Mouse (Mus musculus) kidney, embryonic 16.5 days (tissue): ENCODE measurements around the gene Tcta. TPM values are rescaled to one million over a fixed set of nuclear protein-coding genes. Genes with fewer than 3 reads are reported as not detected.

Source experiments
- ATAC-seq: fragments of 200-750 bp; cut with Nextera tagmentation; 2 replicates; pipeline ENCODE4 v1.8.0; 2017; ENCODE audit warnings: moderate TSS enrichment; ENCODE audit not compliant: low FRiP score, low TSS enrichment
- H3K27ac ChIP-seq: fragments of 300-500 bp; sonication (generic); 2 replicates; pipeline ENCODE4 v1.5.1; 2014; ENCODE audit warnings: low read length
- H3K27me3 ChIP-seq: fragments of 300-500 bp; sonication (generic); 2 replicates; pipeline ENCODE4 v1.6.1; 2014; ENCODE audit warnings: low read length, control low read depth, mixed read lengths; ENCODE audit not compliant: insufficient read depth
- H3K36me3 ChIP-seq: fragments of 300-500 bp; sonication (generic); 2 replicates; pipeline ENCODE4 v1.6.1; 2014; ENCODE audit warnings: low read length, control low read depth, mixed read lengths; ENCODE audit not compliant: insufficient read depth
- H3K4me1 ChIP-seq: fragments of 300-500 bp; sonication (generic); 2 replicates; pipeline ENCODE4 v1.6.1; 2014; ENCODE audit warnings: low read length, control low read depth, mixed read lengths; ENCODE audit not compliant: insufficient read depth
- H3K4me2 ChIP-seq: fragments of 300-500 bp; sonication (generic); replicated peaks from 2 replicates; pipeline ENCODE4 v1.6.1; 2014; ENCODE audit warnings: low read depth, low read length
- H3K4me3 ChIP-seq: fragments of 300-500 bp; sonication (generic); 2 replicates; pipeline ENCODE4 v1.5.1; 2014; ENCODE audit warnings: mild to moderate bottlenecking, low read length
- H3K9ac ChIP-seq: fragments of 300-500 bp; sonication (generic); replicated peaks from 2 replicates; pipeline ENCODE4 v1.6.1; 2014; ENCODE audit warnings: low read length
- H3K9me3 ChIP-seq: fragments of 300-500 bp; sonication (generic); 2 replicates; pipeline ENCODE4 v1.6.1; 2016; ENCODE audit warnings: low read length, control low read depth
- WGBS: fragments of 180-500 bp; shearing (Covaris S2); extraction: QIAGEN DNeasy Blood & Tissue Kit; methylation state at CpG from one replicate; pipeline ENCODE4 v1.1.7; 2014; 5-methylcytosine and 5-hydroxymethylcytosine counted together
- polyA plus RNA-seq: library from polyadenylated mRNA; unstranded; fragments of >200 nt; fragmentation: Nextera tagmentation; extraction: Ambion mirVana; gene quantifications from 2 replicates; pipeline ENCODE4 v1.2.1, GENCODE M21; 2015

Gene Tcta
- polyA plus RNA-seq, 1 experiment from 2014 or later: 38.9 TPM

GRCm38 (mm10) chr9:108263690-108264190 lies 42.2 kb downstream of the Tcta start, which contains the start of gene Dag1:
Gene Dag1 (minus strand): TSS chr9:108263958.
- Histone ChIP-seq H3K4me2 (peak within 1 kb of the TSS; percentile 66), H3K4me1 (peaks cover 33% of the 10 kb centered on the region), H3K36me3 (no peaks in the 10 kb centered on the region), H3K9me3 (no peaks in the 10 kb centered on the region), H3K9ac (peak within 1 kb of the TSS; percentile 93), H3K27me3 (no peaks in the 10 kb centered on the region), H3K27ac (peak within 1 kb of the TSS; percentile 96), H3K4me3 (peak within 1 kb of the TSS; percentile 91)
- ATAC-seq: peak; percentile 97
- WGBS: under 1% methylated on average over 61 of the region's 71 CpGs

- peak overlapping the region; percentile 93 for H3K9ac ChIP-seq
- peak overlapping the region; percentile 91 for H3K4me3 ChIP-seq
- H3K36me3 ChIP-seq: no peaks in the 10 kb centered on the region
- H3K4me2 ChIP-seq: peak overlapping the region; percentile 66
- no peaks in the 10 kb centered on the region for H3K9me3 ChIP-seq
- peak overlapping the region; percentile 94 for H3K27ac ChIP-seq
- peaks cover 33% of the 10 kb centered on the region for H3K4me1 ChIP-seq
- H3K27me3 ChIP-seq: no peaks in the 10 kb centered on the region
- WGBS: under 1% methylated on average over 60 of the region's 62 CpGs
- ATAC-seq: peak; percentile 53
Observed at GRCm38 (mm10) chr9:108263131-108263681, 42.8 kb downstream of the Tcta start.

- Histone ChIP-seq H3K27me3 (no peaks in the 10 kb centered on the region), H3K36me3 (no peaks in the 10 kb centered on the region), H3K4me2 (peak overlapping the region; percentile 66), H3K4me1 (peaks cover 33% of the 10 kb centered on the region), H3K27ac (peak overlapping the region; percentile 94), H3K4me3 (peak overlapping the region; percentile 91), H3K9ac (peak overlapping the region; percentile 93), H3K9me3 (no peaks in the 10 kb centered on the region)
- whole genome bisulfite sequencing: 31% methylated on average over 11 of the region's 11 CpGs
- no peak for ATAC-seq
Observed at GRCm38 (mm10) chr9:108262494-108263049, 43.4 kb downstream of the Tcta start.

- Histone ChIP-seq H3K9me3 (no peaks in the 10 kb centered on the region), H3K27me3 (no peaks in the 10 kb centered on the region), H3K4me1 (peaks cover 33% of the 10 kb centered on the region), H3K4me3 (peak overlapping the region; percentile 91), H3K36me3 (no peaks in the 10 kb centered on the region), H3K4me2 (peak overlapping the region; percentile 66), H3K27ac (peak overlapping the region; percentile 94), H3K9ac (peak overlapping the region; percentile 93)
- ATAC-seq: no peak
- 49% methylated on average over 7 of the region's 7 CpGs for WGBS
Observed at GRCm38 (mm10) chr9:108261865-108262264, 44.1 kb downstream of the Tcta start.

DNA sequence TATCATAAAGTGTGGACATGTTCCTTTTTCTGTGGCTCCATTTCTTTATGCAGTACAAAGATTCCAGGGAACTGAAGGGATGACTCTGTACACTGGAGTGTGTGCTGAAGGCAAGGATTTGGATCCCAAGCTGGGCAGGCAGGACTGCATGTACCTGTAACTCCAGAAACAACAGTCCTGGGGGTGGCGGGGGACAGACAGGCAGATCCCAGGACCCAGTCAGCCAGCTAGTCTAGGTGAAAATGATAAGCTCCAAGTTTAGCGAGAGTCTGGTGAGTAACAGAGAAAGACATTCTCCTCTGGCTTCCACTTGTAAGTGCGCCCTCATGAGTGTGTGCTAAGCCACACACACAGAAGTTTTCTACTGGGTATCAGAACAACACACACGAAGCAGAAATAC lies 45.4 kb downstream of the Tcta start:
- H3K9ac ChIP-seq: no peak overlapping the region
- H3K27ac ChIP-seq: no peak overlapping the region
- H3K4me1 ChIP-seq: peaks cover 33% of the 10 kb centered on the region
- 85% methylated on average over 4 of the region's 4 CpGs for WGBS
- 0 out of 2 replicates have a peak overlapping the region, but pooled peaks have one; percentile 66 for H3K4me2 ChIP-seq
- no peak for ATAC-seq
- H3K36me3 ChIP-seq: no peaks in the 10 kb centered on the region
- no peaks in the 10 kb centered on the region for H3K9me3 ChIP-seq
- H3K27me3 ChIP-seq: no peaks in the 10 kb centered on the region
- no peak overlapping the region for H3K4me3 ChIP-seq

Other genes with a start within 250 kb of the Tcta start
- gene Mst1, start 225.7 kb downstream of the Tcta start, polyA plus RNA-seq: 0.10 and 0.21 TPM in 2 replicates
- 37.2 and 44.3 TPM in 2 replicates for gene Rnf123, start 222.8 kb downstream of the Tcta start, polyA plus RNA-seq
- 87.8 and 93.0 TPM in 2 replicates for gene Apeh, start 211.6 kb downstream of the Tcta start, polyA plus RNA-seq
- gene Bsn, start 115.8 kb downstream of the Tcta start, polyA plus RNA-seq: 0.64 and 0.67 TPM in 2 replicates
- gene Dag1, start 42.2 kb downstream of the Tcta start, polyA plus RNA-seq: 163 and 182 TPM in 2 replicates
- gene Nicn1, start 15.7 kb downstream of the Tcta start, polyA plus RNA-seq: 37.2 and 45.5 TPM in 2 replicates
- gene Amt, start 9.3 kb downstream of the Tcta start, polyA plus RNA-seq: 40.8 and 43.7 TPM in 2 replicates
- gene Rhoa, start within 50 bp of the Tcta start, polyA plus RNA-seq: 495 and 508 TPM in 2 replicates
- gene Gpx1, start 32.7 kb upstream of the Tcta start, polyA plus RNA-seq: 686 and 695 TPM in 2 replicates
- 113 and 119 TPM in 2 replicates for gene Usp4, start 41.7 kb upstream of the Tcta start, polyA plus RNA-seq
- gene 1700102P08Rik, start 86.6 kb upstream of the Tcta start, polyA plus RNA-seq: 0.62 and 1.2 TPM in 2 replicates
- gene Ccdc36, start 122.3 kb upstream of the Tcta start, polyA plus RNA-seq: 1.5 and 1.7 TPM in 2 replicates
- gene BC048562, start 130.3 kb upstream of the Tcta start, polyA plus RNA-seq: not detected in 2 replicates
- gene Ccdc71, start 154.4 kb upstream of the Tcta start, polyA plus RNA-seq: 77.0 and 82.4 TPM in 2 replicates
- gene Klhdc8b, start 155.4 kb upstream of the Tcta start, polyA plus RNA-seq: 38.8 and 41.6 TPM in 2 replicates
- gene Lamb2, start 173.6 kb upstream of the Tcta start, polyA plus RNA-seq: 68.5 and 73.6 TPM in 2 replicates
- 79.1 and 82.0 TPM in 2 replicates for gene Usp19, start 184.4 kb upstream of the Tcta start, polyA plus RNA-seq
- gene Qars, start 201.5 kb upstream of the Tcta start, polyA plus RNA-seq: 127 and 140 TPM in 2 replicates
- 129 and 135 TPM in 2 replicates for gene Qrich1, start 210.6 kb upstream of the Tcta start, polyA plus RNA-seq